In the genomic region with DNA sequence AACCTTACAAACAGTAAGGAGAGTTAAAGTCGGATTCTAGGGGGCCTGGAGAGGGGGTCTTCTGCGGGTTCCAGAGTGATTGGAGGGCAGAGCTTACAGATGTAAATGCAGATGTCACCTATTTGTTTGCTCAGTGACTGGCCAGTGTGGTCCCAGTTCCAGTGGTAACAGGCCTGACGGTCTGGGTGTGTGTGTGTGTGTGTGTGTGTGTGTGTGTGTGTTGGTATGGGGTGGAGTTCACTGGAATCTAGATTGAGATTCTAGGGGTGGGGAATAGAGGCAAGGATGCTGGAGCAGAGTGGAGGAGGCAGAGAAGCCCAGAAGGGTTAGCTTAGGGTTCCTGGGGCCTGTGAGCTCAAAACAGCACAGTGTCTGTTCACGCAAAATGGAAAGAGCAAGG, we compare ENCODE assay signal across 22 mouse cellular contexts. TPM values are rescaled to one million over a fixed set of nuclear protein-coding genes. Genes with fewer than 3 reads are reported as not detected.
A peak's percentile ranks its signal among the peaks of the same experiment; 100 is the strongest.
DNase-seq lines count a peak whose midpoint lies in the region; ATAC-seq and TF ChIP-seq lines count a peak whose summit lies in the region.
"Had no signal": no experiment of that assay in that cellular context is flagged by ENCODE, and none has a peak within 500 bp of the region (broad histone marks: within the 10 kb centered on the region; RNA-seq: fewer than 3 reads in every experiment).

No protein-coding gene starts in this region.

- no peak for DNase-seq in hindbrain, embryonic 10.5 days (ENCODE audit: low spot score)
- DNase-seq in hindbrain, embryonic 14.5 days (ENCODE audit: low spot score): no peak
- DNase-seq in lung, adult 2 months: no peak
- DNase-seq in kidney, adult 18-20 months: no peak
- DNase-seq: adrenal gland, postnatal 10 days; cerebellum, adult 11-12 months; cerebellum, postnatal 36 days; heart, adult 11 months; heart, postnatal 14 days; kidney, postnatal 25 days; layer of hippocampus, adult 9-11 months; lung, postnatal 10 days; spleen, adult 18-20 months; thymus, postnatal 25 days had no signal

- no peak for ATAC-seq in hindbrain, embryonic 14.5 days (ENCODE audit: low FRiP score)
- no peak for ATAC-seq in lung, embryonic 16.5 days (ENCODE audit: low read depth)
- ATAC-seq in intestine, embryonic 16.5 days: no peak
- ATAC-seq in stomach, embryonic 15.5 days (ENCODE audit: insufficient read depth, low FRiP score, low read depth): no peak

- 52% methylated on average over 4 of the region's 4 CpGs for WGBS in hindbrain, embryonic 10.5 days
- 56% methylated on average over 4 of the region's 4 CpGs for WGBS in hindbrain, embryonic 14.5 days
- WGBS in lung, embryonic 16.5 days: 56% methylated on average over 4 of the region's 4 CpGs
- 68% methylated on average over 4 of the region's 4 CpGs for WGBS in lung, adult 2 months
- WGBS in intestine, embryonic 16.5 days: 45% methylated on average over 4 of the region's 4 CpGs
- 54% methylated on average over 4 of the region's 4 CpGs for WGBS in stomach, embryonic 15.5 days

- H3K9me3 ChIP-seq in hindbrain, embryonic 10.5 days: no peaks in the 10 kb centered on the region
- H3K9me3 ChIP-seq in hindbrain, embryonic 14.5 days (ENCODE audit: control insufficient read depth, low read length): no peaks in the 10 kb centered on the region
- H3K9me3 ChIP-seq in lung, embryonic 16.5 days (ENCODE audit: control insufficient read depth, low read length): no peaks in the 10 kb centered on the region
- no peaks in the 10 kb centered on the region for H3K9me3 ChIP-seq in intestine, embryonic 16.5 days (ENCODE audit: control insufficient read depth, low read length)
- no peaks in the 10 kb centered on the region for H3K9me3 ChIP-seq in stomach, embryonic 15.5 days
- H3K9me3 ChIP-seq: limb, embryonic 12.5 days had no signal

- H3K27me3 ChIP-seq in hindbrain, embryonic 10.5 days (ENCODE audit: insufficient read depth, poor library complexity, severe bottlenecking): peaks cover 35% of the 10 kb centered on the region
- no peaks in the 10 kb centered on the region for H3K27me3 ChIP-seq in hindbrain, embryonic 14.5 days (ENCODE audit: control insufficient read depth, insufficient read depth, low read length)
- H3K27me3 ChIP-seq in lung, embryonic 16.5 days (ENCODE audit: control insufficient read depth, insufficient read depth, low read depth, low read length): no peaks in the 10 kb centered on the region
- no peaks in the 10 kb centered on the region for H3K27me3 ChIP-seq in intestine, embryonic 16.5 days (replicated peaks; ENCODE audit: control insufficient read depth, insufficient read depth, low read length)
- H3K27me3 ChIP-seq in stomach, embryonic 15.5 days (replicated peaks): no peaks in the 10 kb centered on the region

- no peak for TF ChIP-seq POLR2A in lung, adult 2 months (IDR thresholded peaks at IDR 0.05; ENCODE audit: borderline replicate concordance, extremely low read depth, low read depth, low read length)

- H3K4me2 ChIP-seq in hindbrain, embryonic 14.5 days (replicated peaks): no peak overlapping the region
- no peak overlapping the region for H3K4me2 ChIP-seq in lung, embryonic 16.5 days (ENCODE audit: low read depth, low read length)
- no peak overlapping the region for H3K4me2 ChIP-seq in intestine, embryonic 16.5 days (ENCODE audit: low read depth, low read length)
- no peak overlapping the region for H3K4me2 ChIP-seq in stomach, embryonic 15.5 days
- H3K4me2 ChIP-seq: limb, embryonic 12.5 days had no signal

- TF ChIP-seq CTCF in lung, adult 2 months (IDR thresholded peaks at IDR 0.05; ENCODE audit: insufficient read depth, low read length): no peak

- peak overlapping the region; percentile 79 for H3K27ac ChIP-seq in hindbrain, embryonic 10.5 days
- H3K27ac ChIP-seq in hindbrain, embryonic 14.5 days: no peak overlapping the region
- peak overlapping the region; percentile 9; the same call in 1 of the 2 replicates for H3K27ac ChIP-seq in lung, embryonic 16.5 days (ENCODE audit: low read length)
- H3K27ac ChIP-seq in intestine, embryonic 16.5 days (ENCODE audit: low read length): peak overlapping the region; percentile 73
- peak overlapping the region; percentile 79 for H3K27ac ChIP-seq in stomach, embryonic 15.5 days

- peaks cover 76% of the 10 kb centered on the region for H3K4me1 ChIP-seq in hindbrain, embryonic 10.5 days (replicated peaks)
- peaks cover 6% of the 10 kb centered on the region for H3K4me1 ChIP-seq in hindbrain, embryonic 14.5 days (replicated peaks; ENCODE audit: control insufficient read depth, insufficient read depth, low read length)
- H3K4me1 ChIP-seq in lung, embryonic 16.5 days (replicated peaks; ENCODE audit: control insufficient read depth, insufficient read depth, low read length): peaks cover 28% of the 10 kb centered on the region
- H3K4me1 ChIP-seq in lung, adult 2 months (ENCODE audit: control insufficient read depth, insufficient read depth, low read length): peaks cover 3% of the 10 kb centered on the region; the same call in 1 of the 2 replicates
- peaks cover 39% of the 10 kb centered on the region for H3K4me1 ChIP-seq in intestine, embryonic 16.5 days (ENCODE audit: control insufficient read depth, insufficient read depth, low read length)
- peaks cover 42% of the 10 kb centered on the region for H3K4me1 ChIP-seq in stomach, embryonic 15.5 days

- H3K9ac ChIP-seq in hindbrain, embryonic 14.5 days: no peak overlapping the region
- H3K9ac ChIP-seq in lung, embryonic 16.5 days (ENCODE audit: low read length): no peak overlapping the region
- no peak overlapping the region for H3K9ac ChIP-seq in intestine, embryonic 16.5 days (ENCODE audit: low read depth, low read length)
- no peak overlapping the region for H3K9ac ChIP-seq in stomach, embryonic 15.5 days
- H3K9ac ChIP-seq: limb, embryonic 12.5 days had no signal

- H3K4me3 ChIP-seq in hindbrain, embryonic 10.5 days: no peak overlapping the region
- no peak overlapping the region for H3K4me3 ChIP-seq in hindbrain, embryonic 14.5 days (replicated peaks; ENCODE audit: low read length)
- H3K4me3 ChIP-seq in lung, embryonic 16.5 days (ENCODE audit: low read length): no peak overlapping the region
- no peak overlapping the region for H3K4me3 ChIP-seq in lung, adult 2 months (replicated peaks; ENCODE audit: extremely low read depth, low read depth, low read length)
- no peak overlapping the region for H3K4me3 ChIP-seq in intestine, embryonic 16.5 days (ENCODE audit: low read length)
- no peak overlapping the region for H3K4me3 ChIP-seq in stomach, embryonic 15.5 days (replicated peaks)
- H3K4me3 ChIP-seq: limb, embryonic 12.5 days had no signal

- no peaks in the 10 kb centered on the region for H3K36me3 ChIP-seq in hindbrain, embryonic 10.5 days
- no peaks in the 10 kb centered on the region for H3K36me3 ChIP-seq in hindbrain, embryonic 14.5 days (replicated peaks; ENCODE audit: control insufficient read depth, insufficient read depth)
- H3K36me3 ChIP-seq in lung, embryonic 16.5 days (ENCODE audit: control insufficient read depth, insufficient read depth, low read length): no peaks in the 10 kb centered on the region
- H3K36me3 ChIP-seq in intestine, embryonic 16.5 days (ENCODE audit: control insufficient read depth, insufficient read depth, low read length): no peaks in the 10 kb centered on the region
- no peaks in the 10 kb centered on the region for H3K36me3 ChIP-seq in stomach, embryonic 15.5 days
- H3K36me3 ChIP-seq: limb, embryonic 12.5 days had no signal

RNA-seq across cellular contexts. Expression of gene 1700122O11Rik, which starts 32.3 kb away (rescaled TPM):
- not detected in 2 replicates for polyA plus RNA-seq in hindbrain, embryonic 10.5 days (2016; fragmentation: Nextera tagmentation; extraction: Ambion mirVana)
- polyA plus RNA-seq in hindbrain, embryonic 14.5 days (2014; fragmentation: Nextera tagmentation; extraction: Ambion mirVana): not detected in 2 replicates
- polyA plus RNA-seq in lung, embryonic 16.5 days (2015; fragmentation: Nextera tagmentation; extraction: Ambion mirVana): not detected in 2 replicates
- polyA plus RNA-seq in lung, adult 2 months (2012; rRNA removed): not detected in 2 replicates
- not detected in 2 replicates for polyA plus RNA-seq in intestine, embryonic 16.5 days (2015; fragmentation: Nextera tagmentation; extraction: Ambion mirVana)
- 0.18 TPM in 1 of 2 replicates, not detected in the other for polyA plus RNA-seq in stomach, embryonic 15.5 days (2015; fragmentation: Nextera tagmentation; extraction: Ambion mirVana)
- polyA plus RNA-seq: brain, embryonic 14.5 days; C2C12; embryonic facial prominence, embryonic 11.5 days; limb, embryonic 12.5 days; neural tube, embryonic 11.5 days had no signal
